Mouse (Mus musculus) C2C12 (cell line): ENCODE data around the gene Rbm34.

Experiments
- CTCF ChIP-seq: IDR thresholded peaks from one replicate; pipeline ENCODE4 v1.5.1; 2011; ENCODE audit not compliant: control insufficient read depth, insufficient read depth, insufficient read length
- MAX ChIP-seq: IDR thresholded peaks from one replicate; pipeline ENCODE4 v1.6.1; 2011; ENCODE audit warnings: mild to moderate bottlenecking, control low read depth

DNA sequence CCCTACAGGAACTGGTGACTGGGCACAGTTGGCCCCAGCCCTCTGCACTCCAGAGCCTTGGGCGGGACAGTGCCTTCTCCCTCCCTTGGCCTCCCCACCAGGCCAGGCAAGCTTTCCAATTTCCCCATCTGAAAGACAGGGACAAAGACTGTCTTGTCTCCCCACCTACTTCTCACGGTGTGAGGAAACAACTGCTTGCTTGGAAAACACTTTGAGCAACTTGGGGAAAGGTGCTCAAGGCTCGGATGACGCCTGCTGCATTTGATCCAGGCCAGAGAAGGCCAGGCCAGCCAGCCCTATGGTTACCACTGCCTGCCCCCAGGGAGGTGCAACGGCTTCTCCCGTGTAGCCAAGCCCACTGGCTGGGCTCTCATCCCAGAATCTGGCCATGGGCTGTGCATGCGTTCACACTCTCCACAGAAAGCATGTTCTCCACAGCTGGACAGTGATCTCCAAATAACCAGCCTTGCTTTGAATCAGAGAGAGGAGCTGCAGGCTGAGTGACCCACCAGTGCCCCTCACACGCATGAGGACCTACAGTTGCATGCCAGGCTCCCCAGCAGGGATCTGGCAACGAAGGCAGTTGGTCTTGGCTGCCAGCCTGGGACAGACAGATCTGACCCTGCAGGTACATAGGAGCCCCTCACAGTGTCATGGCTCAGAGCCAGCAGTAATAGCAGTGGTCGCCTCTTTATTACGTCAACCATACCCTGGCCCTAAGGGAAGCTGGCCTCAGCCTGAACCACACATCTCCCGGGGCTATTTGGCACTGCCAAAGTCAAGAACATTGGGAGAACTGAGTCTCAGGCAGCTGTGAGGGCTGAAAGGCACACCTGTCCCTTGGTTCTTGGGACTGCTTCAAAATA is 57.4 kb downstream of the Rbm34 start:
- TF ChIP-seq CTCF (no peak), MAX (no peak)
